Mouse (Mus musculus) cerebellum, adult 18-20 months (tissue): Measurements from ENCODE around the gene Grhl1.
A peak's percentile ranks its signal among the peaks of the same experiment; 100 is the strongest.

Experiments
- DNase-seq, 2 experiments: peaks; one replicate each; pipeline ENCODE4 v3.0.0; 2021

Gene Grhl1

DNA sequence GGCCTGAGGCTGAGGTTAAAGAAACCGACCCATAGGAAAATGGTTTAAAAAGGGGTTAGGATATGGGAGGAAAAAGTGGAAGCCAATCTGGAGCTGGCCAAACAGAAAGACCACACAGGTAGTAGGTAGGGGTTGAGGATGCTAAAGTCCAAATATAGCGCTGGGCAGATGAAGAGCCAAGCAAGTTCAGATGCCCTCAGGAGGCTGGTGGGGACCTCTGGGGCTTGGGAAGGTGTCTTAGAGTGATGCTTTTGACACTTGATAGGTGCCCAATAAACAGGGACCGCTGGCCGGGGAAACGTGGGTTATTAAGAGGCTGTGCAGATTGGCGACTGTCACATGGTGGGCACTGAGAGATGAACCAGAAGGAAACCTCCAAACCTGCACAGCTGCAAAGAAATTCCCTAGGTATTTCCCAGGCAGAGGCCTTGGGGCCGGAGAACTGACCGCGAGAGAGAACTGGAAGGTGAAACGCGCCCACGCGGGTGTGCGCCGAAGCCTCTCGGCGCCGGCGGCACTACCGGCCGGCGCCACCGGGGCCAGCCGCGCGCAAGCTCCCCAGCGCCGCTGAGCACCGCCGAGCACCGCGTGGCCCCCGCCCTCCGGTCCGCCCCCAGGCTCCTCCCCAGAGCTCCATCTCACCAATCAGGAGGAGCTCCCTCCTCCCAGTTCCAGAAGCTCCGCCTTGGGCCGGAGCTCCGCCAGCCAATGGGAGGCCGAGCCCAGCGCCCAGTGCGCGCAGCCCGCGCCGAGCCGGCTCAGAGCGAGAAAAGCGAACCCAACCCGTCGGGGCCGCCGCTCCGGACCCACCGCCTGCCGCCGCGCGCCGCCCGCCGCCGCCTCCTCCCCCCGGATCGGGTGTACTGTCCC, at the start of gene Grhl1:
Gene Grhl1 (plus strand): TSS at position 761 of the 870 bp plus-strand sequence.
- DNase-seq: peak; percentile 91 to 96

DNA sequence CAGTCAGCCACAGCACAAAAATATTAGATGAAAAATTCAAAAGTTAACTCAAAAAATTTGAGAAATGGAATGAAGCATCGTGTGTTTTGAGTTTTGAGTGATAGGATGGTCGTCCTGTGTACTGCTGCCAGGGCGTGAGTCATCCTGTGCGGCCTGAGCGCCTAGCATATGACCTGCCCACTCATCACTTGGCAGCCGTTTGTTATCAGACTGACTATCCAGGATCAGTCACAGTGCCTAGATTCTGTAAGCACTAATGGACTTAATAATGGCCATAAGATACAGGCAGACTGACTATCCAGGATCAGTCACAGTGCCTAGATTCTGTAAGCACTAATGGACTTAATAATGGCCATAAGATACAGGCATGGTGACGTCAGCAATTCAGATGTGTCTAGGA, 47.0 kb upstream of the Grhl1 start:
- DNase-seq: peak; percentile 13 to 17

DNA sequence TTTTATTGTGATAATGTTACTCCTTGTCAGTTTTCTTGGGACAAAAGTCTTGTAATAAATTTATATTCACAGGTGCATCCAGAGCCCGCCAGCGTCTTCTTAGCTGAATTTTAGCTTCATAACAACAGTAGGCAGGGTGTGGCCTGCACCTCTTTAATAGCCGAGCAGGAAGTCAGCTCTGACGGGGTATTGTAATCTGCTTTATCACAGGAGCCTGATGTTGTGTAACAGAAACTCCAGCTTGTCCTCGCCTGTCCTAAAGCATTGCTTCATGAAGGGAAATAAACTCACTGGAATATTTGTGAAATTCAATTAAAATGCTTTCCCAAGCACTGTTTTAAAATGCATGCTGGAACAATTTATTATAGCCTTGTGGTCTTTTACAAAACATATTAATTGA, 35.7 kb upstream of the Grhl1 start:
- no peak for DNase-seq

GRCm38 (mm10) chr12:24537201-24537600, 34.9 kb upstream of the Grhl1 start:
- no peak for DNase-seq

- DNase-seq: peak in 1 of 2 experiments; percentile 12
Observed at GRCm38 (mm10) chr12:24537965-24538364, 34.1 kb upstream of the Grhl1 start.

DNA sequence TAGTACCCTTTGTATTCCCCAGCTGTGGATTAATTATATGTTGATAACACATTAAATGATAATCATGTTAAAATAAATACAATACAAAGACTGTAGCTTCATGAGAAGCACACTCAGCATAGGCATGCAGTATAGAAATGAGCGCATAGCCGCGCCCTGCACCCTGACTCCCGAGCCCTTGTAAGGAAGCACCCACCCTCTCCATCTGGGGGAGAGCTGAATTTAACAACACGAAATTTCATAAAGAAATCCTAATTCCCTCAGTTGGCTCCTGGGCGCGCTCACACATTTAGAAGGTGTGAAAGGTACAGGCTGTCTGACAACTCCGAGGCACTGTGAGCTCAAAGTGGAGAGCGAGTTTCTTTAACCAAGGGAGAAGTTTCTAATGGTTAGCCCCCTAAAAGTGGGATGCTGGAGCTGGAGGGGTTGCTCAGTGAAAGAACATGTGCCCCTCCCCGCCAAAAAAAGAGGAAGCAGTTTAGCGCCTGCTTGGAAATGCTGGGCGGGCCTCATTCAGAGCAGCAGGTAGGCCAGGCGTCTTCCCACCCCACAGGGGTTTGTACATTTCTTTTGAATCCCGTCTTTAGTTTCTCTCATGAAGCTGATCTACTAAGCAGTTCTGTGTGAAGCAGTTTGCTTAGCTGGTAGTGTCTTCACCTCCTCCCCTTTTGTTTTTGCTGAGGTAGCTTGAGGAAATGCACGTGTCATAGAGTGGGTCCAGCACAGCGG, 30.5 kb upstream of the Grhl1 start:
- no peak for DNase-seq

DNA sequence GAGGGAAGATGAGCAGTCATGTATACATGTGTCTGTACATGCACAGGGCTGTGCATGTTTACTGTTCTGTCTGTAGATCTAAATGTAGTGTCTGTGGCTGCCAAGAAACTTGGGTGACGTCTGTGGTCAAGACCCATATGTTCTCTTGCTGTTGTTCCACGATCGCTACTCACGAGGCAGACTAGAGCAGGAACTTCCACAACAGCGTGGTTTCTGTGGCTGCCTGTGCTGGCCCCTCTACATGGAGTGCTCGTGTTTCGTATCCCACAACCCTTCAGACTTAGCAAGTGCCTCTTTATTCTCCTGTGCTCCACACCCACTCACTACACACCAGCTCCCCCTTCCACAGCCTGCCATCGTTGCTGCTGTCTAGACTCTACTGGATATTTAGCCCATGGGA, 24.4 kb upstream of the Grhl1 start:
- DNase-seq: no peak

DNA sequence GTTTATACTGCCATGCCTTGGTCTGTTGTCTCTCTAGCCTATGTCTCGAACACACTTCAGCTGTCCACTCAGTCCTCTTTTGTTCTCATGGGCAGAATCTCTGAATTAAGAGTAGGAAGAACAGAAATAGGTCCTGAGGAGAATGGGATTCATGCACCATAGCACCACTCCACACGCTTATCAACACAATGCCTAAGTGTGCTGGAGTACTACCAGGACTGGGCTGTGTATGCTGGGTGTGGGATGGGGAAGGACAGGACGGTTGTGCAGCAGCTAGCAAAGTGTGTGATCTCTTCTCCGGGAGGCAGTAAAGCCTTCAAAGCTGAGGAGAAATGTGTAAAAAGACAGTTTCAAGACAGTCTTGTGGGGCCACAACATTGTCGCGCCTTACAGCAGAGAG, 23.2 kb upstream of the Grhl1 start:
- no peak for DNase-seq

GRCm38 (mm10) chr12:24552531-24552930, 19.6 kb upstream of the Grhl1 start:
- no peak for DNase-seq

DNA sequence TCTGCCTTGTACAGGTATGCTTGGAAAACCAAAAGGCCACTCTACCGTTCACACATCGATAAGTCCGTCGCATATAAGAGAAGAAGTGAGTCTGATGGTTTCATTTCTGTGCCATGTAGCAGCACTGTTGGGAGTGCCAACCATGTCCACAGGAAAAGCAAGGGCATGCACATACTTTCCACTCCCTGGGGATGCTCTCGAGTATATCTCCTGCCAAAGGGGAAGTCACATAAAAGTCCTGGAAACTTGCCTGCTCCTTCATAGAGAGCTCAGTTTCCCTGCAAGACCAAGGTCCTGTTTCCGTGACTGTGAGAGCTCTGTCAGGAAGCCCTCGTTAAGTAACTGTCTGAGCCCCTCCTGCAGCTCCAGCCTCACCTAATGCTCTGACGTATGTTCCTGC, 16.1 kb upstream of the Grhl1 start:
- no peak for DNase-seq

- no peak for DNase-seq
Observed at GRCm38 (mm10) chr12:24563395-24563960, 8.6 kb upstream of the Grhl1 start.

- no peak for DNase-seq
Observed at GRCm38 (mm10) chr12:24565311-24565710, 6.8 kb upstream of the Grhl1 start.

DNA sequence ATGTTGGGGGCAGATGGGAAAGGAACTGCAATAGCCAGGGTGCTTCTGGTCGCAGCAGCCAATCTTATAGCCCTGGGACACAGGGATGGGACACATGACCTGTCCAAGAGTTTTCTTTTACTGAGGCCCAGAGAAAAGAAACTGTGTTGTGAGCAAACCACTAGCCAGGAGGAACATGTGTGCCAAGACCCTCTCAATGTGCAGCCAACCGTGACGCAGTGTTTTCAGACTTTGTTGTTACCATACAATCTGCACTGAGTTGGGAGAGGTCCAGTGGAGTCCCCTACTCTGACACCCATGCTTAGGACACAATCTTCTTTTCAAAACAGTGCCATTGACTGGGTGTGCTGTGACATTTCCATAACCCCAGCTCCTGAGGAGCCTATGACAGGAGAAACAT, 4.5 kb upstream of the Grhl1 start:
- no peak for DNase-seq

- DNase-seq: no peak
Observed at GRCm38 (mm10) chr12:24572421-24573274, 565 bp downstream of the Grhl1 start.

- DNase-seq: no peak
Observed at GRCm38 (mm10) chr12:24573275-24573580, 1.1 kb downstream of the Grhl1 start.

DNA sequence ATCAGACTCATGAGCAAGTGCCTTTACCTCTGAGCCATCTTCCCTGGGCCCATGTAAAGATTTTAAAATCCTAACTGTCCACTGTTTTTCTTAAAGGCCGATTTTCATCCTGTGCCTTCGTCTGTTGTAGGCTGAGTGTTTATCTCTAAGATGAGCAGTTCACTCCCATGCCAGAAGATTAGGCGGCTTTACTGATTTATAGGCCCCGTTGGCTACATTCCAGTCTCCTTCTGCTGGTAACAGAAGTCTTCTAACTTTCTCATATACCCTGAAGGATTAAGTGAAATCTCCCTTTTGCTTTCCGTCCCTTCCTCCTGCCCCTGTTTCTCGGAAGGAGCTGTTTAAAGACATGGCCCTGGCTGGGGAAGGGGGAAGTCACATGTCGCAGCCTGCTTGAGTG, 2.8 kb downstream of the Grhl1 start:
- no peak for DNase-seq

DNA sequence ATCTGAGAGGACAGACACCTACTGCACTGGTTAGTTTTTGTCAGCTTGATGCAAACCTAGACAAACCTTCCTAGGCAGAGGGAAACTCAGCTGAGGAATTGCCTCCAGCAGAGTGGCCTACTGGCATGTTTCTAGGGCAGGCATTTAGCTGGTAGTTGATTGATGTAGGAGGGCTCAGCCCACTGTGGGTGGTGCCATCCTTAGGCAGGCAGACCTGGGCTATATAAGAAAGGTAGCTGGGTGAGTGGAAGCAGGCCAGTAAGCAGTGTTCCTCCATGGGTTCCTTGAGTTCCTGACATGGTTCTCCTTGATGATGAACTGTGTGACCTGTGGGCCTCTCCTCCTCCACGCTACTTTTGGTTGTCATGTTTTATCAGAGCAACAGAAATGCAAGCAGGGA, 8.4 kb downstream of the Grhl1 start:
- no peak for DNase-seq

DNA sequence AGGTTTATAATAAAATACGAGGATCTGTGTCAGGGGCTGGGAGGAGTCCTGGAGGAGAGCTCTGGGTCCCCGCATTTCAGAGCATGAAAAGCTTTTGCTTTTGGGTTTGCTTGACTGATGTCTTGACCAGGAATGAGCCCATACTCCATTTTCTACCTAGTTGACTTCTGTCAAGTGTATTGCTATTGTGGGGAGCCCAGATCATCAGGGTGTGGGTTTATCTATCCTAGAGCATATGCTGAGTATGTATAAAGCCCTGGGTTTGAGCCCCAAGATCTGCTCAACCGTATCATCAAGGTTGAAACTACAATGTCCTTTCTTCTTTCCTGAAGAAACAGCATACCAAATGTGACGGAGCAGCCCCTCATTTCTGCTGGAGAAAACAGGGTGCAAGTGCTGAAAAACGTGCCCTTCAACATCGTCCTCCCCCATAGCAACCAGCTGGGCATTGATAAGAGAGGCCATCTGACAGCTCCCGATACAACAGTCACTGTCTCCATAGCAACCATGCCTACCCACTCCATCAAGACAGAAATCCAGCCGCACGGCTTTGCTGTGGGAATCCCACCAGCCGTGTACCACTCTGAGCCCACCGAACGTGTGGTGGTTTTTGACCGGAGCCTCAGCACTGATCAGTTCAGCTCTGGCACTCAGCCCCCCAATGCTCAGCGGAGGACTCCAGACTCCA, 9.1 kb downstream of the Grhl1 start:
- DNase-seq: no peak

DNA sequence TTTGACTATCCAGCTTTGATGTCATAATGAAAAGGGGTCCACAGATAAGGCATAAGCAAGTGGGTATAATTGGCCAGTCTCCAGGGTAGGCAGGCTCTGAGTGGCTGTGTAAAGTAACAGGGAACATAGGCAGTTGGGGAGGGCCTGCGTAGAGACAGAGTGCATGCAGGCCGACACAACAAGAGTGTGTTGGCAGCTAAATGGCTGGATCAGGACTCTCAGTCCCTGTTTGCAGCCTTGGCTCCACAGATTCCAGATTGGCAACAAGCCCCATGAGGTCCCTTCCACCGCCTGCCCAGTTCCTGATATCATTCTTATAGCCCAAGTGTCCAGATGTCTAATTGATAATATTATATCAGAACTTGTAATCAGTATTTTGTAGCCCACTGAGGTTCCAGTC, 11.6 kb downstream of the Grhl1 start:
- DNase-seq: no peak

DNA sequence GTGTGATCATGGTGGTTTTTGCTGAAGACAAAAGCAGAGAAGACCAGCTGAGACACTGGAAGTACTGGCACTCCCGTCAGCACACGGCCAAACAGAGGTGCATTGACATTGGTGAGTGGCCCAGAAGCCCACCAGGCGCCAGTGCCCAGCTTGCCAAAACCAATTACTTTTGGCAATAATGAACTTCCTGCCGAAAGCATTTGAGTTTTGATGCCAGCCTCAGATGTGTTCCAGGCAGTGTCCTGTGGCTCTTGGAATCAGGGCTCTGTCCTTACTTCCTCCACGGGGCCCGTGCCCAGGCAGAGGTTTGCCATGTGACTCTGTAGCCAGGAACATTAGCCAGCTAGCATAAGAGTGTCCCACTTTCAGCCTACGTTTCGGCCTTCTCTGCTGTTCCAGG, 12.8 kb downstream of the Grhl1 start:
- DNase-seq: no peak

DNA sequence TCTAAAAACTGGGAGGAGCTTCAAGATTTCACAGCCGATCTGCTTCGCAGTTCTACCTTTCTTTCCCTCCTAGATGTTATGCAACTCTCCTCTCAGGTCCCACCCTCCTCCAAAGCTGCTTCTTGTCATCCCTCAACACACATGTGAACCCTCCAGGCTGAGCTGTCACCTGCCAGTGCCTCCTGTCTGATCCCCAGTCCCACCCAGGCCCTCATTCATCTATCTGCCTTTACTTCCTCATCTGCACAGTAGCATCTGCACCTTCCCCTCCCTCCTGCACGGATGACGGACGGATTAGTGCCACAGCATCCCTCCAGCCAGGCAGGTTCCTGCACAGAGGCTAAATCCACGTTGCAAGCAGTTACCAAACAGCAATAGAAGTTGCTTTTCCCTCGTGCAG, 14.1 kb downstream of the Grhl1 start:
- DNase-seq: no peak

DNA sequence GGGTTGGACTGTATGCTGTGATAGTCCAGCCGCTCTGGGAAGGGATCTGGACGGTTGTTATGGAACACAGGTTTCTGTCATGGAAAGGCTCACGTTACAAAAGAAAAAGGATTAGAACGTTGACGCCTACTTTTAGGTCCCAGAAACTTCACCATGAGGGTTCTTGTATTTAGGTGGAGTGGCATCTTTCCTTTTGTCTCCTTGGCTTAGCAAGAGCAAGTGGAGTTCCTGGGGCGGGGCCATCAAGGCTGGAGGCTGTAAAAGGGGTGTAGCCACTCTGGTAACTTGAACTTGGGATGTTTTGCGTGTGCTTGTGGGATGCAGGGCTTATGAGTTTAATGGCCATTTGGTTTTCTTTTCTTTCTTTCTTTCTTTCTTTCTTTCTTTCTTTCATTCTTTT, 18.3 kb downstream of the Grhl1 start:
- DNase-seq: no peak

- no peak for DNase-seq
Observed at GRCm38 (mm10) chr12:24592055-24592454, 20.0 kb downstream of the Grhl1 start.
